Mouse (Mus musculus) erythroblast, embryonic 14.5 days (primary cell): Measurements from ENCODE around the gene 1700021F05Rik. TPM values are rescaled to one million over a fixed set of nuclear protein-coding genes. Genes with fewer than 3 reads are reported as not detected.

ENCODE experiments used
- H3K27me3 ChIP-seq: 2 replicates; pipeline ENCODE4 v1.6.1; 2012; ENCODE audit warnings: inconsistent platforms; ENCODE audit not compliant: control insufficient read depth
- H3K36me3 ChIP-seq: 2 replicates; pipeline ENCODE4 v1.6.1; 2012; ENCODE audit warnings: mild to moderate bottlenecking, inconsistent platforms; ENCODE audit not compliant: control insufficient read depth
- H3K4me1 ChIP-seq: 2 replicates; pipeline ENCODE4 v1.6.1; 2012; ENCODE audit warnings: inconsistent platforms; ENCODE audit not compliant: control insufficient read depth
- H3K4me3 ChIP-seq: replicated peaks from 2 replicates; pipeline ENCODE3; 2012; ENCODE audit warnings: moderate library complexity, mild to moderate bottlenecking, inconsistent platforms
- H3K9me3 ChIP-seq: 2 replicates; pipeline ENCODE4 v1.6.1; 2012; ENCODE audit warnings: low read length, inconsistent platforms, mixed read lengths; ENCODE audit not compliant: control insufficient read depth
- GATA1 ChIP-seq: IDR thresholded peaks from 2 replicates; pipeline ENCODE4 v1.6.1; 2012; ENCODE audit warnings: low read length, inconsistent platforms, mixed read lengths
- TAL1 ChIP-seq: IDR thresholded peaks from 3 replicates; pipeline ENCODE4 v1.6.1; 2012; ENCODE audit warnings: low read length, inconsistent platforms, mixed read lengths
- polyA plus RNA-seq: library from polyadenylated mRNA; stranded (reverse); fragments of >175 nt; gene quantifications from 2 replicates; pipeline ENCODE4 v1.2.3, GENCODE M21; 2012

The 1700021F05Rik gene
- polyA plus RNA-seq, 1 experiment: 2.0 TPM

- Histone ChIP-seq H3K4me1 (peaks cover 3% of the 10 kb centered on the region; the same call in 1 of the 2 replicates), H3K9me3 (no peaks in the 10 kb centered on the region), H3K4me3 (no peak overlapping the region), H3K27me3 (no peaks in the 10 kb centered on the region), H3K36me3 (peaks cover 6% of the 10 kb centered on the region)
- TF ChIP-seq GATA1 (no peak), TAL1 (no peak)
These were observed 50.8 kb downstream of the 1700021F05Rik start for GRCm38 (mm10) chr10:43490034-43490433.

- Histone ChIP-seq H3K4me1 (peaks cover 3% of the 10 kb centered on the region; the same call in 1 of the 2 replicates), H3K9me3 (no peaks in the 10 kb centered on the region), H3K27me3 (no peaks in the 10 kb centered on the region), H3K36me3 (peaks cover 4% of the 10 kb centered on the region), H3K4me3 (no peak overlapping the region)
- TF ChIP-seq TAL1 (no peak), GATA1 (no peak)
These were observed 51.2 kb downstream of the 1700021F05Rik start for GRCm38 (mm10) chr10:43489550-43489949.

GRCm38 (mm10) chr10:43489139-43489538 lies 51.7 kb downstream of the 1700021F05Rik start:
- TF ChIP-seq GATA1 (no peak), TAL1 (no peak)
- H3K9me3 ChIP-seq: no peaks in the 10 kb centered on the region
- no peak overlapping the region for H3K4me3 ChIP-seq
- peaks cover 5% of the 10 kb centered on the region; the same call in 1 of the 2 replicates for H3K4me1 ChIP-seq
- peaks cover 4% of the 10 kb centered on the region for H3K36me3 ChIP-seq
- H3K27me3 ChIP-seq: no peaks in the 10 kb centered on the region

GRCm38 (mm10) chr10:43488258-43488657 lies 52.5 kb downstream of the 1700021F05Rik start:
- no peaks in the 10 kb centered on the region for H3K9me3 ChIP-seq
- no peaks in the 10 kb centered on the region for H3K36me3 ChIP-seq
- no peaks in the 10 kb centered on the region for H3K27me3 ChIP-seq
- no peak overlapping the region for H3K4me3 ChIP-seq
- peaks cover 9% of the 10 kb centered on the region for H3K4me1 ChIP-seq
- TF ChIP-seq GATA1 (no peak), TAL1 (no peak)

- no peak overlapping the region for H3K4me3 ChIP-seq
- H3K27me3 ChIP-seq: no peaks in the 10 kb centered on the region
- peaks cover 11% of the 10 kb centered on the region for H3K4me1 ChIP-seq
- no peaks in the 10 kb centered on the region for H3K36me3 ChIP-seq
- no peaks in the 10 kb centered on the region for H3K9me3 ChIP-seq
- TF ChIP-seq GATA1 (no peak), TAL1 (no peak)
These were observed 53.3 kb downstream of the 1700021F05Rik start for GRCm38 (mm10) chr10:43487441-43488010.

GRCm38 (mm10) chr10:43485751-43486268 lies 55.0 kb downstream of the 1700021F05Rik start:
- no peak overlapping the region for H3K4me3 ChIP-seq
- no peaks in the 10 kb centered on the region for H3K36me3 ChIP-seq
- no peaks in the 10 kb centered on the region for H3K27me3 ChIP-seq
- peaks cover 28% of the 10 kb centered on the region for H3K4me1 ChIP-seq
- TF ChIP-seq GATA1: no peak
- TF ChIP-seq TAL1: no peak
- no peaks in the 10 kb centered on the region for H3K9me3 ChIP-seq

GRCm38 (mm10) chr10:43483426-43483995 lies 57.3 kb downstream of the 1700021F05Rik start:
- Histone ChIP-seq H3K36me3 (no peaks in the 10 kb centered on the region), H3K4me3 (no peak overlapping the region), H3K4me1 (peaks cover 45% of the 10 kb centered on the region)

GRCm38 (mm10) chr10:43482021-43482420 lies 58.8 kb downstream of the 1700021F05Rik start:
- H3K4me1 ChIP-seq: peaks cover 57% of the 10 kb centered on the region
- TF ChIP-seq GATA1 (no peak), TAL1 (no peak)
- peaks cover 17% of the 10 kb centered on the region for H3K27me3 ChIP-seq
- H3K36me3 ChIP-seq: no peaks in the 10 kb centered on the region
- no peak overlapping the region for H3K4me3 ChIP-seq
- H3K9me3 ChIP-seq: no peaks in the 10 kb centered on the region

More at GRCm38 (mm10) chr10:43483426-43483995, 57.3 kb downstream of the 1700021F05Rik start:
- Histone ChIP-seq H3K27me3 (peaks cover 2% of the 10 kb centered on the region), H3K9me3 (no peaks in the 10 kb centered on the region)
- TF ChIP-seq TAL1: no peak

GRCm38 (mm10) chr10:43481179-43481578 lies 59.6 kb downstream of the 1700021F05Rik start:
- TF ChIP-seq TAL1 (no peak), GATA1 (no peak)
- peaks cover 57% of the 10 kb centered on the region for H3K4me1 ChIP-seq

More at GRCm38 (mm10) chr10:43481179-43481578, 59.6 kb downstream of the 1700021F05Rik start:
- Histone ChIP-seq H3K27me3 (peaks cover 17% of the 10 kb centered on the region), H3K4me3 (no peak overlapping the region), H3K36me3 (no peaks in the 10 kb centered on the region), H3K9me3 (no peaks in the 10 kb centered on the region)
